Mouse (Mus musculus) liver, embryonic 14 days (tissue): Measurements from ENCODE around the gene Rtca. TPM values are rescaled to one million over a fixed set of nuclear protein-coding genes. Genes with fewer than 3 reads are reported as not detected.

Experiments used
- polyA plus RNA-seq: library from polyadenylated mRNA; depleted of rRNA; stranded (reverse); fragments of >200 nt; gene quantifications from 2 replicates; pipeline ENCODE4 v1.2.3, GENCODE M21; 2012; rRNA removed

The Rtca gene
- 18.6 and 19.4 TPM in 2 replicates for polyA plus RNA-seq

DNA sequence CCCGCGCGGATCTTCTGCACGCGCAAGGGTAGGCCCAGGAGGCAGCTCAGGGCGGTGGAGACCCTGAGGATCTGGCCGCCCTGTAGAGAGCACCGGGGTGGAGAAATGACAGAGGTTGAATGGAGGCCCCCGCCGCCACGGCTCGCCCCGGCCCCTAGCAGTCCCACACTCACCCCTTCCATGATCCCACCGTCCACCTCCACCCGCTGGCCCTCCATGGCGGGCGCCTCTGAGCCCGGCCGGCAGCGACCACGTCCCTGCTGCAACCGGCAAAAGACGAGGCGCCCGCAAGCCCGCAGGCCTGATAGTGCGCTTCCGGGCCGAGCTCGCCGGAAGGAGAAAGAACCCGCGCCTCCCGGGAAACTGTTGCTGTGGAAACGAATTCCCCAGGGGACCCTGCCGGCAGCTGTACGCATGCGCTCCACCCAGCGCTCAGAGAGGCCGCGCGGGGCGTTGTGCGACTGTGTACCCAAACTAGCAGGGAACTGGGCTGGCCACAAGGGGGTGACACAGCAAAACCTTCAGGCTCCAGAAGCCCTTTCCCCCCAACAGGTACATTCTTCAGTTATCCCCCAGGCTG, at the start of gene Rtca:
TSS of gene Rtca (minus strand) at position 437 of the 580 bp plus-strand sequence.

GRCm38 (mm10) chr3:116512904-116513716, 5.1 kb upstream of the Rtca start, which contains the start of gene Dbt:
Dbt (plus strand) TSS chr3:116513070.

Other genes with a start within 250 kb of the Rtca start
- gene Cdc14a, start 84.2 kb downstream of the Rtca start, polyA plus RNA-seq, result 1.6 and 1.8 TPM in 2 replicates
- gene Dbt, start 4.9 kb upstream of the Rtca start, polyA plus RNA-seq, result 10.2 and 11.8 TPM in 2 replicates
- gene Lrrc39, start 54.8 kb upstream of the Rtca start, polyA plus RNA-seq, result 2.3 and 2.8 TPM in 2 replicates
- gene Sass6, start 86.8 kb upstream of the Rtca start, polyA plus RNA-seq, result 8.5 and 8.6 TPM in 2 replicates
- 7.9 TPM in 2 replicates for gene Trmt13, start 106.4 kb upstream of the Rtca start, polyA plus RNA-seq
- 15.2 and 18.8 TPM in 2 replicates for gene Mfsd14a, start 154.5 kb upstream of the Rtca start, polyA plus RNA-seq
- gene Gm43191, start 173.1 kb upstream of the Rtca start, polyA plus RNA-seq, result 0.05 TPM in 1 of 2 replicates, not detected in the other
- gene Slc35a3, start 204.6 kb upstream of the Rtca start, polyA plus RNA-seq, result 7.9 and 9.0 TPM in 2 replicates